Comparison of ENCODE assay signal across 17 mouse cellular contexts in the genomic region with DNA sequence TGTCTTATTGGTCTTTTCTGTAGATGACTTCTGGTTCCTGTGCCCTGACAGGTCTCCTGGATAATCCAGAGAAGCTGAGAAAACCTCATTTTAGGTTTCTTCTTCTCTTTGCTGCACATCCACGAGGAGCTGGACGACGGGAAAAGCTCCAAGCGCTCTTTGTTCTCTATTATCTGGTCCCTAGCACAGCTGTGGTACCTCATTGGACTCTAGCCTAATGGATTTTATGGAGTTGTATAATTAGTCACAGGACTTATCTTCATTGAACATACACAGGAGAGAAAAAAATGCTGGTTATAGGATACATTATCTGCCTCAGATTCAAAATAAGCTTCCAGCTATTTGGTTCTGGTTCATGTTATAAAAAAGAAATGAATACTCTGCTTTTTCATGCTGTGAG.
"Had no signal": no experiment of that assay in that cellular context is flagged by ENCODE, and none has a peak within 500 bp of the region (broad histone marks: within the 10 kb centered on the region; RNA-seq: fewer than 3 reads in every experiment).

No protein-coding gene starts in this region.

- H3K27ac ChIP-seq: kidney, postnatal 0 days; limb, embryonic 12.5 days; liver, embryonic 13.5 days; lung, embryonic 15.5 days; macrophage; neural tube, embryonic 12.5 days had no signal

- ATAC-seq: liver, postnatal 0 days had no signal

- H3K4me3 ChIP-seq: limb, embryonic 12.5 days; liver, embryonic 13.5 days; lung, embryonic 15.5 days; megakaryocyte, embryonic 14.5 days; neural tube, embryonic 12.5 days had no signal

- H3K27me3 ChIP-seq: limb, embryonic 12.5 days; liver, embryonic 13.5 days; lung, embryonic 15.5 days; megakaryocyte, embryonic 14.5 days; neural tube, embryonic 12.5 days had no signal

- H3K36me3 ChIP-seq: limb, embryonic 12.5 days; liver, embryonic 13.5 days; lung, embryonic 15.5 days; neural tube, embryonic 12.5 days had no signal

- H3K9ac ChIP-seq: limb, embryonic 12.5 days; liver, embryonic 13.5 days; liver, postnatal 0 days; lung, embryonic 15.5 days; neural tube, embryonic 12.5 days had no signal

- H3K9me3 ChIP-seq: limb, embryonic 12.5 days; liver, embryonic 13.5 days; lung, embryonic 15.5 days; neural tube, embryonic 12.5 days had no signal

- H3K4me1 ChIP-seq: limb, embryonic 12.5 days; liver, embryonic 13.5 days; lung, embryonic 15.5 days; megakaryocyte, embryonic 14.5 days; neural tube, embryonic 12.5 days had no signal

- H3K4me2 ChIP-seq: limb, embryonic 12.5 days; liver, embryonic 13.5 days; lung, embryonic 15.5 days; neural tube, embryonic 12.5 days had no signal

- DNase-seq: kidney, adult 11 months; kidney, adult 9 months; kidney, postnatal 36 days; layer of hippocampus, adult 9-11 months; layer of hippocampus, postnatal 36 days; liver; liver, embryonic 13.5 days; liver, postnatal 0 days; lung, postnatal 14 days; right cerebral cortex, postnatal 25 days; thymus, postnatal 4 days had no signal
